Mouse (Mus musculus) ovary, postnatal 10 days (tissue): ENCODE measurements at regions not wholly inside any gene's neighbourhood (a gene's known extent, or its start where the extent isn't known, plus 50 kb on each side); places are given as distances from the start of the nearest gene placed in this dataset.

ENCODE experiments used
- DNase-seq: peaks from one replicate; pipeline ENCODE4 v3.0.0; 2022; ENCODE audit warnings: low spot score

DNA sequence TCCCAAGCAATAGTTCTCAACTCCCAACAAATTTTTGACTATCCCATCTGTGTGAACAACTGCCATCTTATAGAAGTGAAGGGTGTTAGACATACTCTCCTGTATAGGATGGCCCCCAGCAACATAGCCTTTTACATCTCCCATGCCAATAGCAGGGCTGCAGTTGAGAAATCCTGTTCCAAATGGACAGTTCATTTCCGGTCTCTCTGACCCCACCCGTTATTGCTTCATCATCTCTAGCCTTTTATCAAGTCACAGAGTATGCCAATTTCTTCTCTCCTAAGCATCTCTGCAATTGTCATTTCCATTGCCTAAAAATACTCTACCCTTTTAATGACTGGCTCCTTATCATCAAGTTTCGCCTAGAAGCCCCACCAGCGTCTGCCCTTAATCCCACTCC lies 64.8 kb upstream of the Gm9747 start:
- no peak for DNase-seq

DNA sequence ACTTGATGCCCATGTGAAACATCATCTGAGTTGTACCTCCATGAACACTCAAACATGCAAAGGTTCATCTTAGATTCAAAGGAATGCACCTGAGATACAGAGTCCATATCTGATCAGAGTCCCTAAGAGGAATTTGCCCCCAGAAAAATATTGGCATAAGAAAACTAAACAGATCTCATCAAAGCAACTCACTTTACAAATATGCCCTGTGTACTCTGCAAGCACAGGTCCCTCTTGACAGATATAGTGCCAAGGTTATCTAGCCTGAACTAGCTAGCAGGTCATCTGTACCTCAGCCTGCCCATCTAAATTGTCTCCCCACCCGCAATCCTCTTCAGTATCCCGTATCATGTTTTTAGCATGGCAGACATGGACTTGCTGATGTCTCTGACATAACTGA lies 64.0 kb upstream of the Gm9747 start:
- no peak for DNase-seq

DNA sequence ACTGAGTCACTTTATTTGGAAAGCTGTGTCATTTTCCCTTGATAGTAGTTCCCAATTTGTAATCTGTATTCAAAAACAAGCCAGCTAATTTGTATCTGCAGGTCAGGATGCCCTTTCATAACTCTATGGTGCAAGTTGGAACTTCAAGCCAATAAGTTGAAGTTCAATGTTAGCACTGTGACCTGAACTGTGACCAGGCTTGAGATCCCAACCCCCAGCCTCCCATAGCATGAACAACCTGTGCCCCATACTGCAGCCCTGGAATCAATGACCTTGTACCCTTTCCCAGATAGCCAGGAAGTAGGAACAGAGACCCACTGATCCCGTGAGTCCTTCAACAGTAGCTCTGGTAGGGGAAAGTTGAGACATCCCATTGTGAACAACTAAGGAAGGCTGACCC lies 52.5 kb upstream of the Gm9747 start:
- no peak for DNase-seq
